Mouse (Mus musculus): Measurements from ENCODE around the gene Mbnl2. TPM values are rescaled to one million over a fixed set of nuclear protein-coding genes. Genes with fewer than 3 reads are reported as not detected.

Mbnl2 gene
- total and polyA plus RNA-seq, 3 experiments: 23.8 to 28.9 (median 23.9) TPM

GRCm38 (mm10) chr14:120378002-120378401 lies 102.5 kb downstream of the Mbnl2 start:
- H3K9me3 ChIP-seq (replicated peaks; ENCODE audit: low read length): no peaks in the 10 kb centered on the region
- H3K36me3 ChIP-seq (replicated peaks in 1 of 2; ENCODE audit: control insufficient read depth in 1 of 2, insufficient read depth in 1 of 2, low read length in 1 of 2): peaks cover 34 to 79% of the 10 kb centered on the region in 2 experiments
- DNase-seq (ENCODE audit: extremely low read depth): no peak
- no peaks in the 10 kb centered on the region for H3K27me3 ChIP-seq (replicated peaks)
- no peaks in the 10 kb centered on the region for H3K4me1 ChIP-seq (ENCODE audit: control insufficient read depth in 1 of 2, insufficient read depth in 2 of 2)
- TF ChIP-seq HCFC1 (IDR thresholded peaks at IDR 0.05; ENCODE audit: low read depth, low read length) (no peak), MAFK (IDR thresholded peaks at IDR 0.05; ENCODE audit: insufficient replicate concordance, low read length) (no peak), ZNF384 (IDR thresholded peaks at IDR 0.05; ENCODE audit: low read depth, low read length) (no peak), POLR2A (IDR thresholded peaks at IDR 0.05; ENCODE audit: low read depth, low read length) (no peak), MAZ (IDR thresholded peaks at IDR 0.05; ENCODE audit: low read depth, low read length) (no peak), MEF2A (IDR thresholded peaks at IDR 0.05; ENCODE audit: borderline replicate concordance, low read depth, low read length) (no peak), IRF4 (IDR thresholded peaks at IDR 0.05; ENCODE audit: low read depth, low read length) (no peak), SIN3A (IDR thresholded peaks at IDR 0.05; ENCODE audit: low read length) (no peak), ZKSCAN1 (IDR thresholded peaks at IDR 0.05; ENCODE audit: borderline replicate concordance, low read depth, low read length) (no peak), KAT2A (IDR thresholded peaks at IDR 0.05; ENCODE audit: insufficient replicate concordance, low read length) (no peak), E2F4 (IDR thresholded peaks at IDR 0.05; ENCODE audit: insufficient replicate concordance, low read depth, low read length) (no peak), CHD2 (IDR thresholded peaks at IDR 0.05; ENCODE audit: low read length) (no peak)
- H3K4me3 ChIP-seq (replicated peaks in 1 of 3; ENCODE audit: low read depth in 2 of 3, low read length in 2 of 3, poor library complexity in 1 of 3): no peak overlapping the region
- in situ Hi-C loops (cut with MboI; ENCODE audit: low pct_ligation_motif_present, low pct_unique_long_range_greater_than_20kb, low sequenced_read_pairs) (no loop called here), dilution Hi-C loops (cut with MboI; ENCODE audit: extremely low pct_ligation_motif_present, extremely low pct_unique_long_range_greater_than_20kb, low sequenced_read_pairs) (no loop called here)
- no peaks in the 10 kb centered on the region for H3K79me2 ChIP-seq (replicated peaks; ENCODE audit: control insufficient read depth, extremely low read depth, insufficient read depth, poor library complexity, severe bottlenecking)
- no peak overlapping the region for H3K27ac ChIP-seq (ENCODE audit: insufficient read depth, low read depth)
- no peak overlapping the region for H3K9ac ChIP-seq (ENCODE audit: insufficient read depth, low read depth)
- H3K4me2 ChIP-seq (ENCODE audit: insufficient read depth, low read depth, poor library complexity, severe bottlenecking): no peak overlapping the region

- H3K27ac ChIP-seq (ENCODE audit: insufficient read depth, low read depth): no peak overlapping the region
- no peak for DNase-seq (ENCODE audit: extremely low read depth)
- H3K9me3 ChIP-seq (replicated peaks; ENCODE audit: low read length): no peaks in the 10 kb centered on the region
- H3K4me1 ChIP-seq (ENCODE audit: control insufficient read depth in 1 of 2, insufficient read depth in 2 of 2): no peaks in the 10 kb centered on the region
- dilution Hi-C loops (cut with MboI; ENCODE audit: extremely low pct_ligation_motif_present, extremely low pct_unique_long_range_greater_than_20kb, low sequenced_read_pairs): no loop called here
- H3K4me2 ChIP-seq (ENCODE audit: insufficient read depth, low read depth, poor library complexity, severe bottlenecking): no peak overlapping the region
- H3K9ac ChIP-seq (ENCODE audit: insufficient read depth, low read depth): no peak overlapping the region
- H3K27me3 ChIP-seq (replicated peaks): no peaks in the 10 kb centered on the region
- in situ Hi-C loops (cut with MboI; ENCODE audit: low pct_ligation_motif_present, low pct_unique_long_range_greater_than_20kb, low sequenced_read_pairs): no loop called here
- no peak for TF ChIP-seq MAZ (IDR thresholded peaks at IDR 0.05; ENCODE audit: low read depth, low read length)
- no peak for TF ChIP-seq PAX5 (IDR thresholded peaks at IDR 0.05; ENCODE audit: low read length)
- TF ChIP-seq JUND (conservative IDR thresholded peaks at IDR 0.05; ENCODE audit: low read depth, low read length): no peak
- TF ChIP-seq MYC (IDR thresholded peaks at IDR 0.05; ENCODE audit: low read depth, low read length): no peak
- TF ChIP-seq ZMIZ1 (IDR thresholded peaks at IDR 0.05; ENCODE audit: low read depth, low read length): no peak
- no peak for TF ChIP-seq NRF1 (IDR thresholded peaks at IDR 0.05; ENCODE audit: low read depth, low read length)
- no peak for TF ChIP-seq MAX (IDR thresholded peaks at IDR 0.05; ENCODE audit: low read length)
- TF ChIP-seq ZC3H11A (IDR thresholded peaks at IDR 0.05; ENCODE audit: low read depth, low read length): no peak
- H3K79me2 ChIP-seq (replicated peaks; ENCODE audit: control insufficient read depth, extremely low read depth, insufficient read depth, poor library complexity, severe bottlenecking): no peaks in the 10 kb centered on the region
- H3K4me3 ChIP-seq (replicated peaks in 1 of 3; ENCODE audit: low read depth in 2 of 3, low read length in 2 of 3, poor library complexity in 1 of 3): no peak overlapping the region
- H3K36me3 ChIP-seq (replicated peaks in 1 of 2; ENCODE audit: control insufficient read depth in 1 of 2, insufficient read depth in 1 of 2, low read length in 1 of 2): peaks cover 34 to 82% of the 10 kb centered on the region in 2 experiments
Observed at GRCm38 (mm10) chr14:120379716-120380115, 104.2 kb downstream of the Mbnl2 start.

All from CH12.LX (cell line).